Mouse (Mus musculus) ES-E14 (cell line): Measurements from ENCODE around the gene Ctsw.

Experiments used
- HCFC1 ChIP-seq: IDR thresholded peaks from 2 replicates; pipeline ENCODE4 v1.6.1; 2012; ENCODE audit warnings: low read length, inconsistent platforms, borderline replicate concordance; ENCODE audit not compliant: insufficient read depth
- ZC3H11A ChIP-seq: IDR thresholded peaks from 2 replicates; pipeline ENCODE4 v1.6.1; 2012; ENCODE audit warnings: low read depth, mild to moderate bottlenecking, inconsistent platforms, low read length, borderline replicate concordance

- TF ChIP-seq ZC3H11A, result no peak
- TF ChIP-seq HCFC1, result no peak
These were observed 18.5 kb upstream of the Ctsw start for GRCm38 (mm10) chr19:5486771-5487170.
